Mouse (Mus musculus): ENCODE data around the gene Snrnp48.

GRCm38 (mm10) chr13:38269055-38269692 lies 64.4 kb downstream of the Snrnp48 start:
- no peak for TF ChIP-seq CTCF (IDR thresholded peaks at IDR 0.05; ENCODE audit: low read depth)
- no peak for TF ChIP-seq EP300 (IDR thresholded peaks at IDR 0.05; ENCODE audit: low read depth)

Measured in liver, embryonic 14.5 days (tissue).